Mouse (Mus musculus): ENCODE results near the gene Gpatch8.
"Not testable (repeated sequence)": the region's sequence is repeated elsewhere in the genome, so short reads cannot be mapped to it uniquely, and the experiment has no call there.

The Gpatch8 gene

DNA sequence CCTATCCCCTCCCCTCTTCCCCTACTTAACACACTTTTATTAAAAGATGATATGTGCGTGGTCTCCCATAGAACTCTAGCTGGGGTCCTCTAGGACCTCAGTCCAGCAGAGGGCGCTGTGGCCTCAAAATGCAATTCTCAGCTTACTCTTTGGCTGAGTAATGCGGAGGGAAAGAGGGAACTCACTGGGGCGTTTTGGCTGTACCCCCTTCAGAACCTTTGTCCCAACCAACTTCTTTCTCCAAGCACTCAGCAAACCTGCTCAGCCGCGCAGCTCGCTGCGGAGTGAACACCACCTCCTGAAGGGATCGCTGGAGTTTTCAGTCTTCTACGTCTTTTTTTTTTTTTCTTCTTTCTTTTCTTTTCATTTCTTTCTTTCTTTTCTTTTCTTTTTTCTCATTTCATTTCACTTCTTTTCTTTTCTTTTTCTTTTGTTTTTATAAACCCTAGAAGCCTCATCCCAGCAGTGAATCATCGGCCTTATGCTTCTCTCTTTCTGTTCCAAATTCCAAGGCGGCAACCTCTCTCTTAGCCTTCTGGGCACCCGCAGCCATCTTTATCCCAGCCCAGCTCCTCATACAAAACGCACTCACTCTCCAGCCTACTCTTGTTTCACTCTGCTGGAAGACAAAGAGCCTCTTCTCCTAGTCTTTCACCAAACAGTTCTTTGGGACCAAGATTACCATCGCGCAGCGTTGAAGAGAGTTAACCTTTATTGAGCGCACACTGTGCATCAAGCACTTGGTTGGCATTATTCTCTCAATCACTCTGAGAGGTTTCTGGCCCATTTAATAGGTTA is 16.9 kb upstream of the Gpatch8 start:
- DNase-seq (ENCODE audit: low read depth in 1 of 2, low spot score in 2 of 2), result peak; percentile 19 to 53

DNA sequence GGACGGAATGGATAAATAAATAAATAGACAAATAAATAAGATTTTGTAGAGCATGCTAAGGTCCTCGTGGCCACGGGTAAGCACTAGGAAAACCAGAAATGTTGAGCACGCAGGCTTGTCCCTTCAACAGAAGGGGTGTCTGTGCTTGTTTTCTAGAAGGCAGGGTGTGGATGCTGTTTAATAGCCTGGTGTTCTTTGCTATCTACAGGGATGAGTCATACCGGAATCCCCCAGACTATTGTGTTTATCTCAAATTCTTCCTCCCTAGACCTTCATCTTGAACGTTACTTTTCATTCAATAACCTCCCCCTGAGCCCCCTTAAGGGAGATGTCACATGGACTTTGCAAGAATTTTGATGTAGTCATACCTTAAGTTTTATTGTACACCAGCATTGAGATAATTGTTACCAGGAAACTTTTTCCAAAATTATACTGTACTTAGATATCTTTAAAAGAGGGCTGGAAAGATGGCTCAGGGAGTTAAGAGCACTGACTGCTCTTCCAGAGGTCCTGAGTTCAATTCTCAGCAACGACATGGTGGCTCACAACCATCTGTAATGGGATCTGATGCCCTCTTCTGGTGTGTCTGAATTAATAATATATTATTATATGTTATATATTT is 12.7 kb upstream of the Gpatch8 start:
- DNase-seq (ENCODE audit: low read depth in 1 of 2, low spot score in 2 of 2), result no peak

DNA sequence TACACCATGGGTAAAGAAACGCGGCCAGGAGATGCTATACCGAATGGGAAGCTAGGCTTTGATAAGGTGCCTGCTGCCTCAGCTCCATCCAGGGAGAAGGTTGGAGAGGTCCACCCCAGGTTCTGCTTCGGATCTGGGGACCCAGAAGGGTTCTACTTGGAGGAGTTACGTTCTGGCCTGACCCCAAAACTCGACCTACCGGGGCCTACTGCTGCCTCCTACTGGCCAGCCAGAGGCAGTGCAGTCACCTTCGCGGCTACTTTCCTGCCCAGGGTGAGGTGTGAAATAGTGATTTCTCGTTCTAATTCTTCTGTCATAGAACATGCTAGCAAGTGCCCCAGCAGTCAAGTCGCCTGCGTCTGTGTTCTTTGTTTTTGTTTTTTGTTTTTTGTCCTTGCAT is 12.0 kb upstream of the Gpatch8 start:
- no peak for DNase-seq (ENCODE audit: low read depth in 1 of 2, low spot score in 2 of 2)

DNA sequence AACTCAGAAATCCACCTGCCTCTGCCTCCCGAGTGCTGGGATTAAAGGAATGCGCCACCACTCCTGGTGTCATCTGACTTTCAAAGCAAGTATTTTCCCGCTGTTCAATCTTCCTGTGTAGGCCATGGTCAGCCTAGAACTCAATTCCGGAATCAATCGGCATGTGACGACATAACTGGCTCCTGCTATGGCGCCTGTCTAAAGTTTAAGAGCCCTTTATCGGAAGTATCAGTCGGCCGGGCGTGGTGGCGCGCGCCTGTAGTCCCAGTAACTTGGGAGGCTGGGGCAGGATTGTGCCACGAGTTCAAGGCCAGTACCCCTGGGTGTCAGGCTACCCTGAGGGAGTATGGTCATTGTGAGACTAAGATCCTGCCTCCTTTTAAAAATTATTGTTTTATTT is 11.5 kb upstream of the Gpatch8 start:
- no peak for DNase-seq (ENCODE audit: low read depth in 1 of 2, low spot score in 2 of 2)

DNA sequence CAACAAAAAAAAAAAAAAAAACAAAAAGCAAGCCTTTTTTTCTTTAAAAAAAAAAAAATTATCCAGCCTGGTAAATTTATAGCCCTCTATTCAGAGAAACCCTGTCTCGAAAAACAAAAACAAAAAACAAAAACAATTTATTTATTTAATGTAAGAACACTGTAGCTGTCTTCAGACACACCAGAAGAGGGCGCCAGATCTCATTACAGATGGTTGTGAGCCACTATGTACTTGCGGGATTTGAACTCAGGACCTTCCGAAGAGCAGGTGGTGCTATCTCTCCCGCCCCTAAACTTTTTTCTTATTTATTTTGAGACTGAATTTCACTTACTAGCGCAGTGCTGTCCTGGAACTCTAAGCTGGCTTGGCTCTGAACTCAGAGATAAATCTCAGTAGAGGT is 11.0 kb upstream of the Gpatch8 start:
- no peak for DNase-seq (ENCODE audit: low read depth in 1 of 2, low spot score in 2 of 2)

DNA sequence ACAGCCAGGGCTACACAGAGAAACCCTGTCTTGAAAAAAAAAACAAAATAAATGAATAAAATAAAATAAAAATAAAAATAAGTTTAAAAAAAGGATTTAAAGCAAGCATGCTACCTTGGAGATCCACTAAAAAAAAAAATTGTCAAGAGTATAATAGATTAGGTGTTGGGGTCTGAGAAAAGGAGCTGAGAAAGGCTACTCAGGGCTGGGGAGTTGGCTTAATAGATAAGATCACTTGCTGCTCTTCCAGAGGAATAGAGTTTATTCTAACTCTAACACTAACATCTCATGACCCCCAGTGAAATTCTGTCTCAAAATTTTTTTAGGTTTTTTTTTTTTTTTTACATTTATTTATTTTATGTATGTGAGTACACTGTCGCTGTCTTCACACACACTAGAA is 10.1 kb upstream of the Gpatch8 start:
- DNase-seq (ENCODE audit: low read depth in 1 of 2, low spot score in 2 of 2), result no peak

DNA sequence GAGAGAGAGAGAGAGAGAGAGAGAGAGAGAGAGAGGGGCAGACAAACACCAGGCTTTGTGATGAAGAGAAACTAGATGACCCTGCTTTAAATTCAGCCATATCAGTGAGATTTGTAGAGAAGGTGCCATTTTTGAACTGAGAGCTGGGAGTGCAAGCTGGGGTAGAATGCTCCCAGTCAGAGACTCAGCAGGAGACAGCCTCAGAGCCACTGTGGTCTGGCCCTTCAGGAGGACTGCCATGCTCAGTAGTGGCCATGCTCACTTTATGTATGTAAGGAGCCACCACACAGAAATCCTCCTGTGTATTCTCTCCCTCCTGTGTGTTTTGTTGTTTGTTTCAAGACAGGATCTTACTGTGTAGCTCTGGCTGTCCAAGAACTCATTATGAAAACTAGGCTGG is 9.5 kb upstream of the Gpatch8 start:
- no peak for DNase-seq (ENCODE audit: low read depth in 1 of 2, low spot score in 2 of 2)

DNA sequence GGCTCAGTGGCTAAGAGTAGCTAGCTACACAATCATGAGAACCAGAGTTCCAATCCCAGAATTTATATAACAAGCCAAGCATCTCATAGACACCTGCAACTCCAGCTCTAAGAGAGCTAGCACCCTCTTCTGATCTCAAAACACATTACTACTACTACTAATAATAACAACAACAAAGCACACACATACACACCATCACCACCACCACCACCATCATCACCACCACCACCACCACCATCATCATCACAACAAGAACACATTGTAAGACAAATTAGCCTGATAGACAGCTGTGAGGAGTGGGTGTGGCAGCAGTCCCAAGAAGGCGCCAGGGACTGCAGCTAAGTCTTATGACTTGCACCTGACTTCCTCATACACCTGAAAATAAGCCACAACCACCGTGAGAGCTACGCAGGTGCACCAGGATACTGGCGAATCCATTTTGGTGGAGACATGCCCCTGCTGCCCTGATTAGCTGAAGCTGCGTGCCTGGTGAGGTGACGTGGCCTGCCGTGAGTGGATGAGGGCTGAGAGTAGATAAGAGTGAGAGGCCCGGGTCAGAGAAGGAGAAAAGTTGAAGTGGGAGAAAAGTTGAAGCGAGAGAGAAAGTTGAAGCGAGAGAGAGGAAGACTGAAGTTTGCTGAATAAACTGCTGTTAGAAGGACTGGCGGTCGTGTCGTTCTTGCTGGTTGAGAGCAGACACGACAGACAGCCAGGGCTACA is 8.9 kb upstream of the Gpatch8 start:
- not testable (repeated sequence) for DNase-seq (ENCODE audit: low read depth in 1 of 2, low spot score in 2 of 2)

DNA sequence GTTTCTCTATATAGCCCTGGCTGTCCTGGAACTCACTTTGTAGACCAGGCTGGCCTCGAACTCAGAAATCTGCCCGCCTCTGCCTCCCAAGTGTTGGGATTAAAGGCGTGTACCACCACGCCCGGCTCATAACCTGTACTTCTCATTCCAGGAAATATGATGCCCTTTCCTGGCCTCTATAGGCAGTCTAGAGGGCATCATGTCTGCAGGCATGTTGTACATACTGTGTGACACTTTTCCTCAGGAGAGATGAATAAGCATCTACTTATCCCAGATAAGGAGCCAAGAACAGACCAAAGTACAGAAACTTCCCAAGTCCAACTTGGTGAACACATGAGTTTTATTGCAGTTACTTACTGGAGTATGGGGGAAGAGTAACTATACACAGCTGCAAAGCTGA is 2.5 kb upstream of the Gpatch8 start:
- DNase-seq (ENCODE audit: low read depth in 1 of 2, low spot score in 2 of 2), result no peak

DNA sequence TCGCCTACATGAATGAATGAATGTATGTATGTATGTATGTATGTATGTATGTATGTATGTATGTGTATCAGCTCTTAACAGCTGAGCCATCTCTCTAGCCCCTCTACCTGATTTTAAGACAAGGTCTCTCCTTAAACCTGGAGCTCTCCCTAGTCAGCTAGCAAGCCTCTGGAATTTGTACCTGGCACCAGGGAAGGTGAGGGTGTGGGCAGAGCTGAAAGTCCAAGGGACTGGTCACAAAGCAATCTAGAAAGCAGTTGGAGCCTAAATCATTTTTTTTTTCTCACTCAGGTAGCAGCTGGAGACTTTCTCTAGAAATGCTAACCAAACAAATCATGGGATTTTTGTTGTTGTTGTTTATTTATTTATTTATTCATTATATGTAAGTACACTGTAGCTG is 1.2 kb upstream of the Gpatch8 start:
- no peak for DNase-seq (ENCODE audit: low read depth in 1 of 2, low spot score in 2 of 2)

DNA sequence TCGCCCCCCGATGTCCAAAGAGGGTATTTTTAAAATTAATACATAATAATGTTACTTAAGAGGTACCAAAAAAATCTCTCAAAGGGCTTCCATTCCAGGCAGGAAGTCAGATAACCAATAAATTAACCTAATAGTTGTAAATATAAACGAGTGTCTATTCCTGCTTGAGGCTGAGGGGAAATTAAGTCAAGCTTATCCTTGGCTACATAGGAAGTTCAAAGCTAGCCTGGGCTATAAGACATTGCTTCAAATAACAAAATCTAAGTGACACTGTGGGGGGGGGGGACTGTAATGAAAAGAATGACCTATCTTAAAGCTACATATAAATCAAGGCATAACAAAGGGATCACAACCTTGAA is 503 bp upstream of the Gpatch8 start:
- no peak for DNase-seq (ENCODE audit: low read depth in 1 of 2, low spot score in 2 of 2)

DNA sequence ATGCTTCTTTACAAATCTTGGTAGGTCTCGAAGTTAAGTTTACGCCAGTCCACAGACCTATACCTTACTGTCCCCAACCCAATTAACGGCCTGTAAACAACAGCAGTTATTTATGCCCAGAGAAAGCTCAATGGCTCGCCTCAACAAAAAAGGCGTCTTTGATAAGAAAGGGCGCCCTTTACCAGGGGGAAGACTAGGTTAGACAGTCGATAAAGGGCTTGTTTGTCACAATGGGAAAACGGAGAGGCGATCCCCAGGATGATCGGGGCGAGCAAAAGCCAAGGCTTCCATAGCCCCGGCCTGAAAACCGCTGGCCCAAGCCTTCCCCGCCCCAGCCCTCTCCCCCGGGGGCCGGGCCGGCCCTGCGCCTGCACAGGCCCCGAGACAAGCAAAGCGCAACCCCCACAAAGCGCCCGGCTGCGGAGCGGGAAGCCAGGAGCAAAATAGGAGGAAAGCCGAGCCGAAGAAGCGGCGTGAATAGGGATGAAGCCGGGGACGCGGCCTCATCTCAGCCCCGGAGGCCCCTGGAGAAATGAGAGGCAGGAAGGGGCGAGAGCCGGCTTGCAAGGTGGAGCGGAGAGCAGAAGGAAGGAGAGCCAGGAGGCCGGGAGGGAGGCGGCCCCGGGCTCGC is 677 bp downstream of the Gpatch8 start:
- DNase-seq (ENCODE audit: low read depth in 1 of 2, low spot score in 2 of 2), result no peak

DNA sequence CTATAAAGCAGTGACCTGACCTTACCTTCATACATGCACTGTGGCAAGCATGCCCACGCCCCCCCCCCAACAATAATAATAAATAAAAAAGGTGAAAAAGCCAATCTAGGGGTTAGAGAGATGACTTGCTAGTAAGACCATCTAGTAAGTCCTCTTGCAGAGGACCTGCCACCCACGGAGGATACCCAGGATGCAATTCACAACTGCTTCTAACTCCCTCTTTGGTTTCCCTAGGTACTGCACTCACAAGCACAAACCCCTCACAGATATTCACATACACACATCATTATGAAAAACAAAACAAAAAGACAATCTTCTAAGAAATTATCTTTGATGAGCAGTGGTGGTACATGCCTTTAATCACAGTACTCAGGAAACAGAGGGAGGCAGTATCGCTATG is 4.1 kb downstream of the Gpatch8 start:
- no peak for DNase-seq (ENCODE audit: low read depth in 1 of 2, low spot score in 2 of 2)

DNA sequence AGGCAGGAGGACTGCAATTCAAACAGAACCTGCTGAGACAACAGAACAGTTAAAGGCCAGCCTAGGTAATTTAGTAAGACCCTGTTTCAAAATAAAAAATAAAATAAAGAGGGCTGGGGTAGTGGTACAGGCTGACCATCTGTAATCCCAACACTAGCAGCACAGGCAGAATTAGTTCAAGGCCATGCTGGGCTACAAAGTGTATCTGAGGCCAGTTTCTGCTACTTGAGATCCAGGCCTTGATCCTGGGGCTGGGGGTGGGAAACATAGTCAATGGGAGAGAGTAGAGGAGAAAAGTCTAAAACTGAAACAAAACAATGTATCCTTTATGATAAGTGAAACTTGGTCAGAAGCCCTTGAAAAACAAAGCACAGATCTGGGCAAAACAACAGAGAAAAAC is 5.0 kb downstream of the Gpatch8 start:
- no peak for DNase-seq (ENCODE audit: low read depth in 1 of 2, low spot score in 2 of 2)

DNA sequence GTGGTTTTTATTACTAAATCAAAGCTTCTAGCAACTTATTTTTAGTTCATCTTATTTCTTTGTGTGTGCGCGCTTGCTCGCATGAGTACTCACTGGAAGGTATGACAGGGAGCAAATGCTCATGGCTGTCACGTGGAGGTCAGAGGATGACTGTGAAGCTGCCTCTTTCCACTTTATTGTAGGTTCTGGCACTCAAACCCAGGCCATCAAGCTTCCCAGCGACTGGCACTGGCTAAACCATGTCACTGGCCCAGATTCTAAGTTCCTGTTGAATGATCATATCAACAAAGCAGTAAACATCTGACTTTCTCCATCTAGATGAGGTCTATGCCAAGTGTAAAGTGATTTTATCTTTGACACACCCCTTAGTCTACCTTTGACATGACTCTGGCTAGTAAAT is 14.7 kb downstream of the Gpatch8 start:
- no peak for DNase-seq (ENCODE audit: low read depth in 1 of 2, low spot score in 2 of 2)

DNA sequence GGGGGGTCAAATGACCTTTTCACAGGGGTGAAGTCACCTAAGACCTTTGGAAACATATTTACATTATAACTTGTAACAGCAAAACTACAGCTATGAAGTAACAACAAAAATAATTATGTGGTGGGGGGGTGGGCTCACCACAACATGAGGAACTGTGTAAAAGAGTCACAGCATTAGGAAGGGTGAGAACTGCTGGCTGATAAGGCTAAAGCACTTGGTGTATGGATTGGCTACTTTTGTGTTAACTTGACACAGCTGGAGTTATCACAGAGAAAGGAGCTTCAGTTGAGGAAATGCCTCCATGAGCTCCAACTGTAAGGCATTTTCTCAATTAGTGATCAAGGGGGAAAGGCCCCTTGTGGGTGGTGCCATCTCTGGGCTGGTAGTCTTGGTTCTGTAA is 15.9 kb downstream of the Gpatch8 start:
- not testable (repeated sequence) for DNase-seq (ENCODE audit: low read depth in 1 of 2, low spot score in 2 of 2)

DNA sequence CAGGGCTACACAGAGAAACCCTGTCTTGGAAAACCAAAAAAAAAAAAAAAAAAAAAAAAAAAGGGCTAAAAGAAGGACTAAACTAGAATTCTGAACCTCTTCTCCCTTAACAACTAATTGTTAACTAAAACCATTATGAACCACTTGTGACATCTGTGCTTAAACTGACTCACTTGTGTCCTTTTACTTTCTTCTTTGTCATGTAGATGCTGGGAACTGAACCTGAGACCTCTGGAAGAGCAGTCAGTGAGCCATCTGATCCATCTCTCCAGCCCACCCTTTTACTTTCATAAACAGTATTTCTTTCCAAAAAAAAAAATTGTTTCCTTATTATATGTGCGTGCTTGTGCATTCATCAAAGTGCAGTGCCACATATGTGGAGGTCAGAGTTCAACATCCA is 16.5 kb downstream of the Gpatch8 start:
- no peak for DNase-seq (ENCODE audit: low read depth in 1 of 2, low spot score in 2 of 2)

DNA sequence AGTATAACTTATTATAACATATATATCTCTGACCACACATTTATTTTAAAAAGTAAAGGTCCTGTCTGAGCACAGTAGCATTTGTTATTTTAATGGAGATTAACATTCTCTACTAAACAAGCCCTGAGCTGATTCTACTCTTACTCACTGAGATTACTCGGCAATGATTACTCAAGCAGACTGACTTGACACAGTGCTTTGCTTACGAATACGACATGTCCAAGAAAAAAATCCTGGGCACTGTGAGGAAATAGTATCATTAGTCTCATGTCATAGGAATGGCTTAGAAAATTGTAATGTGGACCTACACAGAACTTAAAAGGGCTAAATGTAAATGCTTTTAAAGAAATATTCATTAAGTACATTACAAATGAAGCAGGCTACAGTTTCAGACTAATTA is 20.0 kb downstream of the Gpatch8 start:
- DNase-seq (ENCODE audit: low read depth in 1 of 2, low spot score in 2 of 2), result no peak

DNA sequence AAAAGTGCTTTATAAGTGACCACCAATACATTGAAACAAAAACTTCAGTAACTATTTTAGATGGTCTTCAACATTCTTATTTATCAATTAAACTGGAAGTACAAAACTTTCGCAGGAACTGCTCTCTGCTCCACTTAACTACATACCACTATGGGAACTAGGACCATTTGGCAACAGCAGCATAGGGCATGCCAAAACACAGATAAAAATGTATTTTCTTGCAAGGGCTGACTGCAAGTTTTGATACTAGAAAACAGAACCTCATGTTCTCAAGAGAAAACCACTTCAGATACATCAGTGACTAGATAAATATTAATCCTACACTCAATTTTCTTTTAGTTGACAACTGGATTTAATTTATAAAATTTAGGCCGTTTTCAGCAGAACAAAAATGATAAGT is 22.1 kb downstream of the Gpatch8 start:
- DNase-seq (ENCODE audit: low read depth in 1 of 2, low spot score in 2 of 2), result no peak

DNA sequence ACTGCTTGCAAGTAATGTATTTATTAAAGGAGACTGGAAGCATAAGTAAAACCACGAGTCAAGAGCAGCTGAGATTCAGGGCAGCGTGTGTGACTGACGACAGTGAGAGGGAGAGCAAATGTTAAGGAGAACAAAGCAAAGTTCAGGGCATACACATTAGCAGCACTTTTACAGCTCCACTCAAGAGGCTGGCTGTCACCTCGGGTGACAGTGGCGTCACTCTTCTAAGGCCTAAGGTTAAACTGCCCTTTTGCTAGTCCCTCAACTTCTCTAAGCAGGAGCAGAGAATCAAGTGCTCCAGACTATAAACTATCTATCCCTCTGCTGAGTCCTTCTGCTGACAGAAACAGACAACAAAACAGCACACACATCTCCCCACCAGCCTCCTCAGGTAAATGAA is 24.8 kb downstream of the Gpatch8 start:
- no peak for DNase-seq (ENCODE audit: low read depth in 1 of 2, low spot score in 2 of 2)

DNA sequence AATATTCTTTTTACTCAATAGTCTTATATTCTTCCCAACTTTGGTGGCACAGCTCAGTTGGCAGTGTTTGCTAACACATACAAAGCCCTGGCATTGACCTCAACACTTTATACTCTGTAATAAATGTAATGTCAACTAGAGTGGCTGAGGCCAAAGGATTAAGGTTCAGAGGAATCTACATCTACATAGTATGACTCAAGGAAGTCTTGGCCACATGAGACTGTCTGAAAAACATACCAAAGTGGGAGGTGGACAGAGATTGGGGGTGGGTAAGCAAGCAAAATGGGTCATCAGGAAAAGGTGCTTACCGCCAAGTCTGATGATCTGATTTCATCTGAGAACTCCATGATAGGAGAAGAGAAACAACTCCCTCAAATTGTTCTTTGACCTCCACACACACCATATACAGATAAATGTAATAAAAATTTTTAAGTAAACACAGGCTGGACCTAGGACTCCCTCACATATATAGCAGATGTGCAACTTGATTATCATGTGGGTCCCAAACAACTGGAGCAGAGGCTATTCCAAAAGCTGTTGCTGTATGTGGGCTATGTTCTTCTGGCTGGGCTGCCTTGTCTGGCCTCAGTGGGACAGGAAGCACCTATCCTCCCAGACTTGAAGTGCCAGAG is 41.3 kb downstream of the Gpatch8 start:
- no peak for DNase-seq (ENCODE audit: low read depth in 1 of 2, low spot score in 2 of 2)

DNA sequence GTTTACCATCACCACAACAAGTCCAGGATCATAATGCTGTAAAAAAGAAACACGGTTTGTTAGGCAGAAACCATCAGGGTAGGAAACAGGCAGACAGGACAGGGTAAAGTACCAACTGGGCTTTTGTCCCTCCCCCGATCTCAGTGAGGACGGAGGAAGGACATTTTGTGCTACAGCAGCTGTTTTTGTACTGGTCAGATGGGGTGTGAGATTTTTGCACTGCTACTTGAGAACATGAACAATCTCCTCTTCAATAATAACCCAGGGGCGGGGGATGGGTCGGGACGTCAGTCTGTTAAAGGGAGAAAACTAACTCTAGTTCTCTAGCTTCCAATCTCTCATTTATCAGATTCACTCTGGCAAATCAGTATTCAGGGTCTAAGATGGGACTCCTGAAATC is 46.0 kb downstream of the Gpatch8 start:
- DNase-seq (ENCODE audit: low read depth in 1 of 2, low spot score in 2 of 2), result no peak
